Mouse (Mus musculus): ENCODE measurements around the gene Fam19a1.

DNA sequence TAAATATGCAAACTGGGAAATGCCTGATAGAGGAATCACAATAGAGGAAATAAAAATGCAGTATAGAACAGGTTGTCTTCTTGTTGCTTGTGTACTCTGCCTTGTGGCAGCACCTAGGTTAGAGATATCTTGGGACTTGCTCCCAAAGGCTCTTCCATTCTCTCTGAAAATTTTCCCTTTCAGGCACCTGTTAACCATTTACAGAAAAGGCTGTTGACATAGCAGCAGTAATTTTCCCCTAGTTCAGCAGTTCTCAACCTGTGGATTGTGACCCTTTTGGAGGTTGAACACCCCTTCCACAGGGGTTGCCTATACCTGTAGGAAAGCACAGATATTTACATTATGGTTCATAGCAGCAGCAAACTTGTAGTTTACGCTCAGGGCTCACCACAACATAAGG, 30.4 kb downstream of the Fam19a1 start:
- no peak for TF ChIP-seq POLR2A (IDR thresholded peaks at IDR 0.05; ENCODE audit: low read depth, low read length)
- no peak for TF ChIP-seq CTCF (IDR thresholded peaks at IDR 0.05; ENCODE audit: extremely low read depth, insufficient read depth, insufficient read length, insufficient replicate concordance)
